Comparison of ENCODE assay signal across 8 mouse cellular contexts in the genomic region with DNA sequence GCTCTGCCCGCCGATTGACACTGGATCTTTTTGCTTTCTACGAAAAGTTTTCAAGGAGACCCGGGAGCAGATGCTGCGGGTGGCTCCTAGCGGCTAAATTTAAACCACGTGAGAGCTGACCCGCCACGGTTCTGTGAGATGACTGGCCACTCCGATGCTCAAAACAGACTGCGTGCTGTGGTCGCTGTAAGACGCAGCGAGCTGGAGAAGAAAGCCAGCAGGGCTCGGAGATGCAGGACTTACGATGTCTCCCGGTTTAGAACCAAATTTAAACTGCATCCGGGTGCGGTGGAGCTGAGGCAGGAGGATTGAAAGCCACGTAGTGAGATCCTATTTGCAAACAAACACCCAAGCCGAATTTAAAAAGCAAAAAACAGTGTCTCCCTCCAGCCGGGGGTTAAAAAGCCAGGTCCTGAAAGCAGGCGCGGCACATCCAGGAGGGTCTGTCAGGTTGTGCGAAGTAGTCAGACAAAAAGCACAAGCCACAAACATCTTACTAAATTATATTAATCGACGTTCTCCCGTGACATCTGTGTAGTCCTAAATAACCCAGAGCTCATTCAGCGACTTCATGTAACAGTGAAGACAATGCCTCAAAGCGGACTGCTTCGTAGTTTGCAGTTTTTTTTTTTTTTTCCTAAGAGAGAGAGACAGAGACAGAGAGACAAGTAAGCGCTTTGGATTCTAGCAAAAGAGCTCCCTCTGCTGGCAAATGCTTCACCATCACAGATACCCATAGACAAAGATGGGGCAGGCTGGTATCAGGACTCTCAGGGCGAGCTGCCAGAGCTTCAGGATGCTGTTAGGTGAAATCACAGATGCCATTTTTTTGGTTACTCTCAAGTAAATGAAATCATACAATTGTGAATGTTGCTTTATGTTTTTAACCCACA.
DNase-seq lines count a peak whose midpoint lies in the region; ATAC-seq and TF ChIP-seq lines count a peak whose summit lies in the region.

No protein-coding gene starts in this region.

- H3K4me3 ChIP-seq in hindbrain, embryonic 10.5 days, result peak overlapping the region; percentile 60
- H3K4me3 ChIP-seq in lung, embryonic 15.5 days, result peak overlapping the region; percentile 49
- H3K4me3 ChIP-seq in olfactory bulb, adult 2 months (ENCODE audit: insufficient read depth, low read depth, low read length), result peak overlapping the region; percentile 51

- peak overlapping the region; percentile 53 for H3K9ac ChIP-seq in lung, embryonic 15.5 days

- H3K36me3 ChIP-seq in hindbrain, embryonic 10.5 days, result no peaks in the 10 kb centered on the region
- no peaks in the 10 kb centered on the region for H3K36me3 ChIP-seq in lung, embryonic 15.5 days

- DNase-seq in Muller cell, postnatal 12 days (ENCODE audit: inconsistent ontology term), result peak; percentile 84
- DNase-seq in cerebellum, adult 9-10 months, result peak; percentile 97
- DNase-seq in hindbrain, embryonic 10.5 days (ENCODE audit: low spot score), result peak; percentile 79
- DNase-seq in layer of hippocampus, adult 9-10 months (ENCODE audit: low spot score), result peak; percentile 94
- DNase-seq in thymus, adult 18-20 months, result peak; percentile 62 to 80

- H3K27me3 ChIP-seq in hindbrain, embryonic 10.5 days (ENCODE audit: insufficient read depth, poor library complexity, severe bottlenecking), result peaks cover 24% of the 10 kb centered on the region
- no peaks in the 10 kb centered on the region for H3K27me3 ChIP-seq in lung, embryonic 15.5 days

- H3K4me1 ChIP-seq in hindbrain, embryonic 10.5 days (replicated peaks), result peaks cover 15% of the 10 kb centered on the region
- peaks cover 24% of the 10 kb centered on the region for H3K4me1 ChIP-seq in lung, embryonic 15.5 days
- H3K4me1 ChIP-seq in olfactory bulb, adult 2 months (ENCODE audit: control insufficient read depth, insufficient read depth, low read length), result no peaks in the 10 kb centered on the region; the same call in 1 of the 2 replicates

- peak; percentile 64 for ATAC-seq in frontal cortex, adult (ENCODE audit: low TSS enrichment)
- ATAC-seq in lung, embryonic 15.5 days (ENCODE audit: borderline replicate concordance, extremely low read depth, low FRiP score, low TSS enrichment), result peak; percentile 64

- no peak for TF ChIP-seq CTCF in olfactory bulb, adult 2 months (IDR thresholded peaks at IDR 0.05; ENCODE audit: insufficient read depth, low read depth, low read length)

- no peak for TF ChIP-seq POLR2A in olfactory bulb, adult 2 months (IDR thresholded peaks at IDR 0.05; ENCODE audit: insufficient read depth, low read depth, low read length)

- peak overlapping the region; percentile 95 for H3K4me2 ChIP-seq in lung, embryonic 15.5 days

- WGBS in hindbrain, embryonic 10.5 days, result under 1% methylated on average over 33 of the region's 33 CpGs
- WGBS in lung, embryonic 15.5 days, result under 1% methylated on average over 33 of the region's 33 CpGs
- under 1% methylated on average over 33 of the region's 33 CpGs for WGBS in olfactory bulb, adult 2 months

- no peaks in the 10 kb centered on the region for H3K9me3 ChIP-seq in hindbrain, embryonic 10.5 days
- H3K9me3 ChIP-seq in lung, embryonic 15.5 days, result no peaks in the 10 kb centered on the region

- H3K27ac ChIP-seq in hindbrain, embryonic 10.5 days, result peak overlapping the region; percentile 80
- peak overlapping the region; percentile 90 for H3K27ac ChIP-seq in lung, embryonic 15.5 days
- H3K27ac ChIP-seq in olfactory bulb, adult 2 months (ENCODE audit: insufficient read depth, low read depth, low read length), result peak overlapping the region; percentile 8

Comparison
In these comparisons a context has a peak if more than half of its experiments do, and no peak if none do; other contexts are left out.
1. Peak in every context shown above with its lines: DNase-seq, ATAC-seq, H3K4me3 ChIP-seq and H3K27ac ChIP-seq.
2. H3K27ac ChIP-seq: peak in every context shown above with its lines; median percentile 90 in lung, embryonic 15.5 days; 80 in hindbrain, embryonic 10.5 days; 8 in olfactory bulb, adult 2 months.